Comparison of ENCODE assay signal across 9 mouse cellular contexts in genomic region chr17:3248875-3249274, GRCm38 (mm10).
DNase-seq lines count a peak whose midpoint lies in the region; ATAC-seq and TF ChIP-seq lines count a peak whose summit lies in the region.
"Had no signal": no experiment of that assay in that cellular context is flagged by ENCODE, and none has a peak within 500 bp of the region (broad histone marks: within the 10 kb centered on the region; RNA-seq: fewer than 3 reads in every experiment).

No protein-coding gene starts in this region.

- no peaks in the 10 kb centered on the region; the same call in 1 of the 2 replicates for H3K36me3 ChIP-seq in midbrain, postnatal 0 days (ENCODE audit: insufficient read depth, low read length)

- H3K27ac ChIP-seq in layer of hippocampus, adult 2 months: peak overlapping the region; percentile 55
- H3K27ac ChIP-seq in cortical plate, adult 2 months (ENCODE audit: insufficient read depth, low read length): 0 out of 2 replicates have a peak overlapping the region, but pooled peaks have one; percentile 11
- H3K27ac ChIP-seq in midbrain, postnatal 0 days (ENCODE audit: low read depth, low read length): 0 out of 2 replicates have a peak overlapping the region, but pooled peaks have one; percentile 3
- H3K27ac ChIP-seq: limb, embryonic 15.5 days; stomach, embryonic 15.5 days had no signal

- no peaks in the 10 kb centered on the region for H3K27me3 ChIP-seq in midbrain, postnatal 0 days (ENCODE audit: insufficient read depth, low read length)
- H3K27me3 ChIP-seq: limb, embryonic 15.5 days; stomach, embryonic 15.5 days had no signal

- no peak overlapping the region for H3K4me2 ChIP-seq in midbrain, postnatal 0 days (ENCODE audit: low read depth, low read length, poor library complexity, severe bottlenecking)
- H3K4me2 ChIP-seq: limb, embryonic 15.5 days; stomach, embryonic 15.5 days had no signal

- H3K4me3 ChIP-seq in layer of hippocampus, adult 2 months: no peak overlapping the region; the same call in 1 of the 2 replicates
- H3K4me3 ChIP-seq in cortical plate, adult 2 months (ENCODE audit: insufficient read depth, low read length): no peak overlapping the region
- H3K4me3 ChIP-seq in midbrain, postnatal 0 days (ENCODE audit: low read depth, low read length): no peak overlapping the region
- H3K4me3 ChIP-seq: limb, embryonic 15.5 days; stomach, embryonic 15.5 days had no signal

- peaks cover 13% of the 10 kb centered on the region; the same call in 1 of the 2 replicates for H3K4me1 ChIP-seq in cortical plate, adult 2 months (ENCODE audit: control insufficient read depth, insufficient read depth, low read length)
- peaks cover 16% of the 10 kb centered on the region; the same call in 1 of the 2 replicates for H3K4me1 ChIP-seq in midbrain, postnatal 0 days (ENCODE audit: insufficient read depth, low read length)

- WGBS in midbrain, postnatal 0 days: 60% methylated on average over 6 of the region's 6 CpGs

- TF ChIP-seq CTCF in layer of hippocampus, adult 2 months (conservative IDR thresholded peaks at IDR 0.05): no peak
- no peak for TF ChIP-seq CTCF in cortical plate, adult 2 months (IDR thresholded peaks at IDR 0.05; ENCODE audit: extremely low read depth, insufficient read depth, low read length)
- TF ChIP-seq CTCF in midbrain, postnatal 0 days (IDR thresholded peaks at IDR 0.05): no peak

- peak in 1 of 2 experiments; percentile 39 for DNase-seq in layer of hippocampus, adult 2 months (ENCODE audit: low spot score in 2 of 2)
- no peak for DNase-seq in layer of hippocampus, postnatal 36 days
- peak; percentile 36 to 59 for DNase-seq in frontal cortex, postnatal 10 days (ENCODE audit: low spot score in 2 of 2)
- no peak for DNase-seq in midbrain, postnatal 0 days (ENCODE audit: low spot score)
- DNase-seq in embryo, embryonic 11 days: no peak

- ATAC-seq in midbrain, postnatal 0 days (ENCODE audit: low FRiP score): no peak
- ATAC-seq in activated CD4-positive, CD25-positive, alpha-beta regulatory T cell, adult 4 months: no peak

- H3K9ac ChIP-seq in midbrain, postnatal 0 days (replicated peaks; ENCODE audit: low read length, poor library complexity, severe bottlenecking): no peak overlapping the region
- H3K9ac ChIP-seq: limb, embryonic 15.5 days; stomach, embryonic 15.5 days had no signal

- H3K9me3 ChIP-seq in midbrain, postnatal 0 days (ENCODE audit: low read length): no peaks in the 10 kb centered on the region
- H3K9me3 ChIP-seq: limb, embryonic 15.5 days; stomach, embryonic 15.5 days had no signal

- no peak for TF ChIP-seq POLR2A in cortical plate, adult 2 months (IDR thresholded peaks at IDR 0.05; ENCODE audit: extremely low read depth, insufficient read depth, low read length)

Comparison
In these comparisons a context has a peak if more than half of its experiments do, and no peak if none do; other contexts are left out.
1. DNase-seq: peak in frontal cortex, postnatal 10 days (2 of 2); none in layer of hippocampus, postnatal 36 days (0 of 2), midbrain, postnatal 0 days (single experiment) and embryo, embryonic 11 days (single experiment).
2. H3K27ac ChIP-seq: peak in every context shown above with its lines; median percentile 55 in layer of hippocampus, adult 2 months; 11 in cortical plate, adult 2 months; 3 in midbrain, postnatal 0 days.